Mouse (Mus musculus) heart, postnatal 10 days (tissue): ENCODE measurements around the gene Arhgap45. TPM values are rescaled to one million over a fixed set of nuclear protein-coding genes. Genes with fewer than 3 reads are reported as not detected.
"Not testable (repeated sequence)": the region's sequence is repeated elsewhere in the genome, so short reads cannot be mapped to it uniquely, and the experiment has no call there.

Source experiments
- DNase-seq, 2 experiments: peaks; one replicate each; pipeline ENCODE4 v3.0.0; 2021
- intact Hi-C: fragments of 180-260 bp; cut with DNase I; formaldehyde crosslinking; loops from one replicate; pipeline ENCODE4 v1.15.1; 2025
- total RNA-seq, 2 experiments: library from RNA; stranded (reverse); gene quantifications; 2 replicates each; pipeline ENCODE4 v1.2.3; 2021

Gene Arhgap45
- total RNA-seq, 2 experiments from 2014 or later: 5.0 to 6.1 TPM

- intact Hi-C loops: loop anchor here (5.0 kb wide), 1 partner anchor 64 kb away; the partner anchor contains the start of gene Cnn2
Measured at GRCm38 (mm10) chr10:80051618-80052373, 35.3 kb downstream of the Arhgap45 start.

GRCm38 (mm10) chr10:80052374-80052764 is 35.9 kb downstream of the Arhgap45 start:
- no peak for DNase-seq

More at GRCm38 (mm10) chr10:80051618-80052373, 35.3 kb downstream of the Arhgap45 start:
- peak; percentile 71 to 73 for DNase-seq

GRCm38 (mm10) chr10:80053259-80053780 is 36.9 kb downstream of the Arhgap45 start:
- intact Hi-C loops: loop anchor here (5.0 kb wide), 1 partner anchor 66 kb away; the partner anchor contains the start of gene Cnn2
- DNase-seq: peak; percentile 100

More at GRCm38 (mm10) chr10:80052374-80052764, 35.9 kb downstream of the Arhgap45 start:
- intact Hi-C loops: loop anchor here (5.0 kb wide), 1 partner anchor 65 kb away; the partner anchor contains the start of gene Cnn2

- intact Hi-C loops: loop anchor here (2.0 to 5.0 kb wide), 2 partner anchors 61 to 67 kb away; partner anchors contain the start of genes Cnn2 and Stk11
- peak; percentile 83 for DNase-seq
Measured at GRCm38 (mm10) chr10:80053831-80054815, 37.7 kb downstream of the Arhgap45 start.

GRCm38 (mm10) chr10:80054911-80055310 is 38.5 kb downstream of the Arhgap45 start:
- not testable (repeated sequence) for DNase-seq
- intact Hi-C loops: loop anchor here (2.0 to 5.0 kb wide), 2 partner anchors 60 to 68 kb away; partner anchors contain the start of genes Cnn2 and Stk11

- intact Hi-C loops: loop anchor here (2.0 kb wide), 1 partner anchor 59 kb away; the partner anchor contains the start of gene Stk11
- DNase-seq: no peak
Measured at GRCm38 (mm10) chr10:80055364-80055763, 38.9 kb downstream of the Arhgap45 start.

GRCm38 (mm10) chr10:80055891-80056290 is 39.4 kb downstream of the Arhgap45 start:
- intact Hi-C loops: loop anchor here (2.0 kb wide), 1 partner anchor 59 kb away; the partner anchor contains the start of gene Stk11
- no peak for DNase-seq

- no peak for DNase-seq
- intact Hi-C loops: no loop called here
Measured at GRCm38 (mm10) chr10:80056506-80056905, 40.1 kb downstream of the Arhgap45 start.

- intact Hi-C loops: no loop called here
Measured at GRCm38 (mm10) chr10:80056976-80057682, 40.7 kb downstream of the Arhgap45 start.

GRCm38 (mm10) chr10:80057683-80058326 is 41.4 kb downstream of the Arhgap45 start:
- intact Hi-C loops: no loop called here
- no peak for DNase-seq

More at GRCm38 (mm10) chr10:80056976-80057682, 40.7 kb downstream of the Arhgap45 start:
- no peak for DNase-seq

- DNase-seq: no peak
- intact Hi-C loops: no loop called here
Measured at GRCm38 (mm10) chr10:80063104-80063503, 46.7 kb downstream of the Arhgap45 start.

GRCm38 (mm10) chr10:80063877-80064650 is 47.6 kb downstream of the Arhgap45 start:
- intact Hi-C loops: no loop called here

GRCm38 (mm10) chr10:80069251-80069650 is 52.8 kb downstream of the Arhgap45 start:
- intact Hi-C loops: no loop called here
- DNase-seq: no peak

More at GRCm38 (mm10) chr10:80063877-80064650, 47.6 kb downstream of the Arhgap45 start:
- no peak for DNase-seq

GRCm38 (mm10) chr10:80069948-80070450 is 53.5 kb downstream of the Arhgap45 start:
- no peak for DNase-seq
- intact Hi-C loops: loop anchor here (5.0 kb wide), 1 partner anchor 42 kb away; no protein-coding TSS in a partner anchor

GRCm38 (mm10) chr10:80070837-80071515 is 54.5 kb downstream of the Arhgap45 start:
- peak; percentile 92 to 93 for DNase-seq
- intact Hi-C loops: loop anchor here (5.0 kb wide), 1 partner anchor 41 kb away; no protein-coding TSS in a partner anchor

GRCm38 (mm10) chr10:80071516-80071900 is 55.1 kb downstream of the Arhgap45 start:
- intact Hi-C loops: loop anchor here (5.0 kb wide), 1 partner anchor 41 kb away; no protein-coding TSS in a partner anchor
- no peak for DNase-seq
